Mouse (Mus musculus) brown adipose tissue, adult 24 weeks (tissue): ENCODE measurements at regions not wholly inside any gene's neighbourhood (a gene's known extent, or its start where the extent isn't known, plus 50 kb on each side); places are given as distances from the start of the nearest gene placed in this dataset.
A peak's percentile ranks its signal among the peaks of the same experiment; 100 is the strongest.

Experiments
- H3K27ac ChIP-seq: fragments of 200-500 bp; replicated peaks from 2 replicates; pipeline ENCODE4 v1.5.1; 2012; ENCODE audit warnings: low read depth, mild to moderate bottlenecking, low read length
- H3K4me1 ChIP-seq: fragments of 200-500 bp; 2 replicates; pipeline ENCODE4 v1.6.1; 2012; ENCODE audit warnings: low read length, mixed read lengths; ENCODE audit not compliant: control insufficient read depth, insufficient read depth, insufficient read length
- H3K4me3 ChIP-seq: fragments of 200-500 bp; 2 replicates; pipeline ENCODE4 v1.5.1; 2012; ENCODE audit warnings: low read depth, mild to moderate bottlenecking, low read length, moderate library complexity; ENCODE audit not compliant: insufficient read depth

- no peak overlapping the region for H3K27ac ChIP-seq
- no peak overlapping the region for H3K4me3 ChIP-seq
- peaks cover 5% of the 10 kb centered on the region; the same call in 1 of the 2 replicates for H3K4me1 ChIP-seq
These were observed 583.8 kb upstream of the Nrp1 start for GRCm38 (mm10) chr8:127774642-127775041.

GRCm38 (mm10) chr8:127775160-127775559 is 583.2 kb upstream of the Nrp1 start:
- Histone ChIP-seq H3K4me1 (peaks cover 5% of the 10 kb centered on the region; the same call in 1 of the 2 replicates), H3K27ac (no peak overlapping the region), H3K4me3 (no peak overlapping the region)

- Histone ChIP-seq H3K4me3 (no peak overlapping the region), H3K27ac (0 out of 2 replicates have a peak overlapping the region, but pooled peaks have one; percentile 13), H3K4me1 (peaks cover 5% of the 10 kb centered on the region; the same call in 1 of the 2 replicates)
These were observed 582.7 kb upstream of the Nrp1 start for GRCm38 (mm10) chr8:127775747-127776146.

GRCm38 (mm10) chr8:127778352-127779020 is 579.9 kb upstream of the Nrp1 start:
- peaks cover 5% of the 10 kb centered on the region; the same call in 1 of the 2 replicates for H3K4me1 ChIP-seq
- H3K4me3 ChIP-seq = no peak overlapping the region
- no peak overlapping the region for H3K27ac ChIP-seq

GRCm38 (mm10) chr8:127779021-127779689 is 579.2 kb upstream of the Nrp1 start:
- H3K27ac ChIP-seq = no peak overlapping the region
- H3K4me3 ChIP-seq = no peak overlapping the region
- H3K4me1 ChIP-seq = peaks cover 3% of the 10 kb centered on the region; the same call in 1 of the 2 replicates

GRCm38 (mm10) chr8:127780596-127780995 is 577.8 kb upstream of the Nrp1 start:
- Histone ChIP-seq H3K27ac (no peak overlapping the region), H3K4me1 (peaks cover 3% of the 10 kb centered on the region; the same call in 1 of the 2 replicates)

GRCm38 (mm10) chr8:127781011-127781410 is 577.4 kb upstream of the Nrp1 start:
- Histone ChIP-seq H3K4me3 (no peak overlapping the region), H3K27ac (no peak overlapping the region), H3K4me1 (no peaks in the 10 kb centered on the region; the same call in 1 of the 2 replicates)

More at GRCm38 (mm10) chr8:127780596-127780995, 577.8 kb upstream of the Nrp1 start:
- H3K4me3 ChIP-seq = no peak overlapping the region

- no peak overlapping the region for H3K27ac ChIP-seq
- no peaks in the 10 kb centered on the region for H3K4me1 ChIP-seq
- H3K4me3 ChIP-seq = no peak overlapping the region
These were observed 565.8 kb upstream of the Nrp1 start for GRCm38 (mm10) chr8:127792611-127793010.

GRCm38 (mm10) chr8:127799849-127800471 is 558.4 kb upstream of the Nrp1 start:
- Histone ChIP-seq H3K4me3 (no peak overlapping the region), H3K4me1 (peaks cover 2% of the 10 kb centered on the region; the same call in 1 of the 2 replicates), H3K27ac (no peak overlapping the region)

GRCm38 (mm10) chr8:127802136-127802535 is 556.3 kb upstream of the Nrp1 start:
- Histone ChIP-seq H3K27ac (no peak overlapping the region), H3K4me3 (no peak overlapping the region), H3K4me1 (peaks cover 2% of the 10 kb centered on the region; the same call in 1 of the 2 replicates)

- H3K27ac ChIP-seq = no peak overlapping the region
- no peak overlapping the region for H3K4me3 ChIP-seq
- peaks cover 2% of the 10 kb centered on the region; the same call in 1 of the 2 replicates for H3K4me1 ChIP-seq
These were observed 555.6 kb upstream of the Nrp1 start for GRCm38 (mm10) chr8:127802661-127803333.

GRCm38 (mm10) chr8:127809203-127810155 is 548.9 kb upstream of the Nrp1 start:
- Histone ChIP-seq H3K27ac (no peak overlapping the region), H3K4me1 (no peaks in the 10 kb centered on the region; the same call in 1 of the 2 replicates), H3K4me3 (no peak overlapping the region)

GRCm38 (mm10) chr8:127811338-127811737 is 547.1 kb upstream of the Nrp1 start:
- H3K4me1 ChIP-seq = no peaks in the 10 kb centered on the region; the same call in 1 of the 2 replicates
- H3K4me3 ChIP-seq = no peak overlapping the region
- H3K27ac ChIP-seq = no peak overlapping the region
